Mouse (Mus musculus) hindbrain, postnatal 0 days (tissue): ENCODE measurements around the gene Flii. TPM values are rescaled to one million over a fixed set of nuclear protein-coding genes. Genes with fewer than 3 reads are reported as not detected.

Source experiments
- ATAC-seq: fragments of 200-750 bp; cut with Nextera tagmentation; 2 replicates; pipeline ENCODE4 v1.8.0; 2017; ENCODE audit warnings: mild to moderate bottlenecking, moderate TSS enrichment, moderate library complexity
- DNase-seq: peaks from one replicate; pipeline ENCODE4 v3.0.0-alpha.2; 2015; ENCODE audit warnings: low spot score
- H3K27ac ChIP-seq: fragments of 300-500 bp; sonication (generic); 2 replicates; pipeline ENCODE4 v1.5.1; 2014; ENCODE audit warnings: mild to moderate bottlenecking
- H3K27me3 ChIP-seq: fragments of 300-500 bp; sonication (generic); 2 replicates; pipeline ENCODE4 v1.6.1; 2014; ENCODE audit warnings: low read length, mixed read lengths; ENCODE audit not compliant: insufficient read depth
- H3K36me3 ChIP-seq: fragments of 300-500 bp; sonication (generic); 2 replicates; pipeline ENCODE4 v1.6.1; 2014; ENCODE audit warnings: low read length, mixed read lengths; ENCODE audit not compliant: insufficient read depth
- H3K4me1 ChIP-seq: fragments of 300-500 bp; sonication (generic); 2 replicates; pipeline ENCODE4 v1.6.1; 2014; ENCODE audit warnings: antibody characterized with exemption, low read length, mixed read lengths; ENCODE audit not compliant: insufficient read depth
- H3K4me2 ChIP-seq: fragments of 300-500 bp; sonication (generic); 2 replicates; pipeline ENCODE4 v1.6.1; 2014; ENCODE audit warnings: low read depth, mild to moderate bottlenecking, low read length, moderate library complexity, mixed read lengths
- H3K4me3 ChIP-seq: fragments of 300-500 bp; sonication (generic); 2 replicates; pipeline ENCODE4 v1.5.1; 2014; ENCODE audit warnings: low read length
- H3K9ac ChIP-seq: fragments of 300-500 bp; sonication (generic); replicated peaks from 2 replicates; pipeline ENCODE4 v1.6.1; 2014; ENCODE audit warnings: mild to moderate bottlenecking, low read length, moderate library complexity, mixed read lengths
- H3K9me3 ChIP-seq: fragments of 300-500 bp; sonication (generic); 2 replicates; pipeline ENCODE4 v1.6.1; 2016; ENCODE audit warnings: low read length, mixed read lengths
- CTCF ChIP-seq: IDR thresholded peaks from 2 replicates; pipeline ENCODE4 v1.5.1; 2016; ENCODE audit warnings: antibody characterized with exemption, control low read depth, low read depth
- WGBS: fragments of 180-500 bp; shearing (Covaris S2); extraction: QIAGEN DNeasy Blood & Tissue Kit; methylation state at CpG from one replicate; pipeline ENCODE4 v1.1.7; 2014; 5-methylcytosine and 5-hydroxymethylcytosine counted together
- polyA plus RNA-seq: library from polyadenylated mRNA; unstranded; fragments of >200 nt; fragmentation: Nextera tagmentation; extraction: Ambion mirVana; gene quantifications from 2 replicates; pipeline ENCODE4 v1.2.1, GENCODE M21; 2015
- total RNA-seq: library from RNA; depleted of rRNA; stranded (reverse); fragments of >200 nt; gene quantifications from 2 replicates; pipeline ENCODE4 v1.2.3, GENCODE M21; 2014; rRNA removed

The Flii gene
- 77.1 and 112 TPM in 2 replicates for total RNA-seq
- 39.9 and 42.7 TPM in 2 replicates for polyA plus RNA-seq

DNA sequence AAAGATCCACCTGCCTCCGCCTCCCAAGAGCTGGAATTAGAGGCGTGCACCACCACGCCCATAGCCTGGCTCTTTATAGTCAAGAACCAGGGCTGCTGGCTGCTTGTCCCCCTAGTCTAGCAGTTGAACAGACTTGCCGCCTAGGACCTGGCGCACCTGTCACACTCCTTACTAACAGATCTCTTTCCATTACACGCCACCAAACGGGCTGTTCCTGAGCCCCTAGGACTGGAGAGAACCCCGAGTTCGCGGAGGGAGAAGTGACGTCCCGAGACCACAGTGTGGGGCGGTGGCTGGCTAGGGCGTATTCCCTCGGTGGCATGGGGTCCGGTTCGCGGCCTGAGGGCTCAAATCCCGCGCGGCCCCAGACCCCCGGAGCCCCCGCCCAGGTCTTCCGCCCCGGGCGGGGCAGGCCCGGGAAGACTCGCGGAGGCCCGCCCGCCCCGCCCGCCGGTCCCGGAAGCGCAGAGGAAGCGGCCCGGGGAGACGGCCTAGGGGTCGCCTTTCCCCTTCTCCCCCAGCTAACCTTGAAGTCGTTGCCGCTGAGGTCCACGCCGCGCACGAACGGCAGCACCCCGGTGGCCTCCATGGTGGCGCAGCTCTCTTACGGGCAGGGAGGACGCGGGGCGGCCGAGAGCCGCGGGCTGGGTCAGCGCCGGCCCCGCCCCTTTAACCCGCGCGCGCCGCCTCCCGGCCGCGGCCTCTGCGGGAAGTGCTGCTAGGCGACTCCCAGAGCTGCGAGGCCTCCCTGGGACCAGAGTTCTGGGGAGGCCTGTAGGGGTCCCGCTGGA is at the start of gene Flii:
Flii (minus strand) TSS at position 663 of the 791 bp plus-strand sequence.
- peak; percentile 77 for ATAC-seq
- Histone ChIP-seq H3K27me3 (no peaks in the 10 kb centered on the region), H3K27ac (peak within 1 kb of the TSS; percentile 92), H3K4me2 (peak within 1 kb of the TSS; percentile 72), H3K4me3 (peak within 1 kb of the TSS; percentile 91), H3K36me3 (peaks cover 43% of the 10 kb centered on the region), H3K9me3 (no peaks in the 10 kb centered on the region), H3K4me1 (peaks cover 14% of the 10 kb centered on the region), H3K9ac (peak within 1 kb of the TSS; percentile 85)
- TF ChIP-seq CTCF: peak; percentile 58
- DNase-seq: peak; percentile 82
- WGBS: under 1% methylated on average over 64 of the region's 71 CpGs

DNA sequence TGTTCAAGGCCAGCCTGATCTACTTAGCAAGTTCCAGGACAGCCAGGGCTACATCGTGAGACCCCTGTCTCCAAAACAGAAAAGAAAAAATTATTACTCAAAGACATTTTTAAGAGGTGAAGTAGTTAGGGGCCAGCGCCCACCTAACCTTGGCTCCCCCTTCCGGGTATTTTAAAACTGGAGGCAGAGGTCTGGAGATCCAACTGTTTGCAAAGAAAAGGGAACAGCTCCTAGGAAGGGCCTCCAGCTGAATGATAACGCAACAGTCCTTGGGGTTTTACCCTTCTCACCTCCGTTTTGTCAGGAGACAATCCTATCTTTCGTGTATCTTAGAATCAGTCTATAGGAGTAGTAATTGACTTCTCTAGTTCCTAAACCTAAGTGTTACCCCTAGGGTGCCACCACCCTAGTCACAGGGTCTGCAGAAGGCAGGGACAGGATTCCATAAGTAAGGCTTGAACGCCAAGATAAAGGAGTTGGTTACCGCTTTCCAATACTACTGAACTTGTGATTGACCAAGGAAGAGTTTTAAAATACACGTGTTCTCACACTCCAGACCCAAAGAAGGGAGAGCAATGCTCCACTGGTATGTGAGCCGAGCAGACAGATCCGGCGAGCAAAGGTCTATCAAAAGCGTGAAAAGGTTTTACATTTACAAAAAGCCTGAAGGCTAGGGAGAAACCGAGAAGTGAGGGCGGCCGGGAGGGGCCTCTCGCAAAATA is 49.2 kb upstream of the Flii start:
- no peaks in the 10 kb centered on the region for H3K36me3 ChIP-seq
- no peaks in the 10 kb centered on the region for H3K9me3 ChIP-seq
- no peak for TF ChIP-seq CTCF
- H3K4me3 ChIP-seq: peak overlapping the region; percentile 77
- no peak for ATAC-seq
- H3K4me1 ChIP-seq: peaks cover 47% of the 10 kb centered on the region
- peak overlapping the region; percentile 93 for H3K4me2 ChIP-seq
- DNase-seq: no peak
- no peaks in the 10 kb centered on the region for H3K27me3 ChIP-seq
- 6% methylated on average over 17 of the region's 17 CpGs for WGBS
- peak overlapping the region; percentile 73 for H3K9ac ChIP-seq
- H3K27ac ChIP-seq: peak overlapping the region; percentile 80; the same call in 1 of the 2 replicates

DNA sequence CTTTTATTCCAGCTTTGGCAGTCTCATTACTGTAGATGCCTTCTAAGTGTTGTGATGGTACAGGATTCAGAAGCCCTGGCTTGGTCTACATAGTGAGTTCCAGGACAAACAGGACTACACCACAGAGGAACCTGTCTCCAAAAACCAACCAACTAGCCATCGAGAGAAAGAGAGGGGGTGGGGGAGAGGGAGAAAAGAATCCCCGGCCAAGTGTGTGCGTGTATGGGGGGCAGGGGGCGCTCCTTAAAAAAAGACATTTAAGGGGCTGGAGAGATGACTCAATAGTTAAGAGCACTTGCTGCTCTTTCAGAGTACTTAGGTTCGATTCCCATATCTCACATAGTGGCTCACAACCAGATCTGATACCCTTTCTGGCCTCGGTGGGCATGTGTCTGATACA is 48.5 kb upstream of the Flii start:
- Histone ChIP-seq H3K4me1 (peaks cover 40% of the 10 kb centered on the region), H3K27me3 (no peaks in the 10 kb centered on the region), H3K4me3 (peak overlapping the region; percentile 77; the same call in 1 of the 2 replicates), H3K4me2 (peak overlapping the region; percentile 93), H3K27ac (no peak overlapping the region), H3K9ac (peak overlapping the region; percentile 73; the same call in 1 of the 2 replicates), H3K36me3 (no peaks in the 10 kb centered on the region), H3K9me3 (no peaks in the 10 kb centered on the region)
- TF ChIP-seq CTCF: no peak
- whole genome bisulfite sequencing: 50% methylated on average over 6 of the region's 6 CpGs
- no peak for DNase-seq
- ATAC-seq: no peak

DNA sequence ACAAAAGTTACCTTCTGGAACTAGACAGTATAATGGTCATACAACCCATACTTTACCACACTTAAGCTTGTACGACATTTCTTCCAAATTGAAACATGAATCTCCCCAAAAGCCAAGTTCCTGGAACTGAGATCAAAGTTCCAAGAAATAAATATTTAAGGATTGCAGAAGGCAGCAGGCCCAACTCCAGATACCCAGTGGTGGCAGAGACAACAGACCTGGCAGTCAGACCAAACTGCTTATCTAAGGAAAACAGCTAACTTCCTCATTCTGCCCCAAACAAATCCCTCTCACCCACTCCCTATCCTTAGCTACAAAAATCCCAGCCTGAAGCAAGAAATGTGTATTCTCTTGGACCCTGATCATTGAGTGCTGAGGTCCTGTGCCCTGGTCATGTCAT is 47.8 kb upstream of the Flii start:
- Histone ChIP-seq H3K4me3 (no peak overlapping the region), H3K27me3 (no peaks in the 10 kb centered on the region), H3K4me2 (no peak overlapping the region), H3K27ac (no peak overlapping the region), H3K9ac (no peak overlapping the region), H3K9me3 (no peaks in the 10 kb centered on the region), H3K4me1 (peaks cover 33% of the 10 kb centered on the region), H3K36me3 (no peaks in the 10 kb centered on the region)
- WGBS: 69% methylated on average over 1 of the region's 1 CpGs
- no peak for ATAC-seq
- no peak for DNase-seq
- no peak for TF ChIP-seq CTCF

DNA sequence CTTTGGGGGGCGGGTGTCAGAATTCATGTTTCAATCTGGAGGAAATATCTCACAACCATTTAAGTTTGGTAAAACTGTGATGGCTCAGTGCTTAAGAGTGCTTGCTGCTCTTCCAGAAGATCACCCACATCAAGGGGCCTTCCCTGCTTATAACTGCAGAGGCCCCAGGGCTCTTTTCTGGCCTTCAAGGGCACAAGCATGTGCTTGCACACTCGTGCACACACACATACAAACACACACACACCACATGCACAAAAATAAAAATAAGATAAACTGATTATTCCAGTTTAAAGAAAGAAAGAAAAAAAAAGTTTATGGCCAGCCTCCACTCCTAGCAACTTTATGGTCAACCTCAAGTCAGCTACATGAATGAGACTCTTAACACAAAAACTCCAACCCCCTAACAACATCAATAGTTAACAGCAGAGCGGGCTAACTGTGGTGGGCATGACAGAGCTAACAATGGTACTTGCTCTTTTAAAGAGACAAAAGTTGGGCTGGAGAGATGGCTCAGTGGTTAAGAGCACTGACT is 47.2 kb upstream of the Flii start:
- WGBS: 92% methylated on average over 3 of the region's 3 CpGs
- TF ChIP-seq CTCF: no peak
- Histone ChIP-seq H3K4me3 (no peak overlapping the region), H3K36me3 (no peaks in the 10 kb centered on the region), H3K27me3 (no peaks in the 10 kb centered on the region), H3K9ac (no peak overlapping the region), H3K4me2 (no peak overlapping the region), H3K4me1 (peaks cover 26% of the 10 kb centered on the region), H3K9me3 (no peaks in the 10 kb centered on the region), H3K27ac (no peak overlapping the region)
- no peak for DNase-seq
- no peak for ATAC-seq

DNA sequence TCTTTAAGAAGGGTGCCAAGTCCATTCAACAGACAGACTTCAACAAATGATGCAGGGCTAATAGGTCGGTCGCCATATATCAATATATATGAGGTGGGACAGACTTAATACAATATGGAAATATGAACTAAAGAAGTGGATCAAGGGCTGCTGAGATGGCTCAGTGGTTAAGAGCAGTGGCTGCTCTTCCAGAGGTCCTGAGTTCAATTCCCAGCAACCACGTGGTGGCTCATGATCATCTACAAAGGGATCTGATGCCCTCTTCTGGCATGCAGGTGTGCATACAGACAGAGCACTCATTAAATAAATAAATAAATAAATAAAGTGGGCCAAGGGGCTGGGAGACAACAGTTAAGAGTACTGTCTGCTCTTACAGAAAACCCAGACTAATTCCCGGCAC is 45.1 kb upstream of the Flii start:
- Histone ChIP-seq H3K36me3 (no peaks in the 10 kb centered on the region), H3K4me2 (no peak overlapping the region), H3K4me3 (no peak overlapping the region), H3K27me3 (no peaks in the 10 kb centered on the region), H3K9ac (no peak overlapping the region), H3K9me3 (no peaks in the 10 kb centered on the region), H3K4me1 (peaks cover 13% of the 10 kb centered on the region), H3K27ac (no peak overlapping the region)
- ATAC-seq (no peak), DNase-seq (no peak)
- 80% methylated on average over 4 of the region's 4 CpGs for WGBS
- no peak for TF ChIP-seq CTCF
